Mouse (Mus musculus): ENCODE results near the gene Rasl11b.

GRCm38 (mm10) chr5:74164547-74164946 is 30.5 kb upstream of the Rasl11b start:
- TF ChIP-seq CTCF (IDR thresholded peaks at IDR 0.05; ENCODE audit: extremely low read depth, insufficient read depth, low read length) (no peak), POLR2A (IDR thresholded peaks at IDR 0.05; ENCODE audit: extremely low read depth, insufficient read depth, low read length) (no peak)

Measured in cortical plate, adult 2 months (tissue).